Mouse (Mus musculus): ENCODE measurements around the gene Fer1l4. TPM values are rescaled to one million over a fixed set of nuclear protein-coding genes. Genes with fewer than 3 reads are reported as not detected.

The Fer1l4 gene
- polyA plus RNA-seq, 1 experiment from 2014 or later = 0.05 TPM

Other genes with a start within 250 kb of the Fer1l4 start
- 12.8 and 13.2 TPM in 2 replicates for gene BC029722, start 233.5 kb downstream of the Fer1l4 start, polyA plus RNA-seq (2014; fragmentation: Nextera tagmentation; extraction: Ambion mirVana)
- gene Eif6, start 226.0 kb downstream of the Fer1l4 start, polyA plus RNA-seq (2014; fragmentation: Nextera tagmentation; extraction: Ambion mirVana) = 251 and 255 TPM in 2 replicates
- gene Fam83c, start 218.1 kb downstream of the Fer1l4 start, polyA plus RNA-seq (2014; fragmentation: Nextera tagmentation; extraction: Ambion mirVana) = 0.12 and 0.23 TPM in 2 replicates
- gene Uqcc1, start 122.6 kb downstream of the Fer1l4 start, polyA plus RNA-seq (2014; fragmentation: Nextera tagmentation; extraction: Ambion mirVana) = 64.0 and 64.9 TPM in 2 replicates
- not detected in 2 replicates for gene Gm15557, start 112.2 kb downstream of the Fer1l4 start, polyA plus RNA-seq (2014; fragmentation: Nextera tagmentation; extraction: Ambion mirVana)
- gene Gdf5, start 107.6 kb downstream of the Fer1l4 start, polyA plus RNA-seq (2014; fragmentation: Nextera tagmentation; extraction: Ambion mirVana) = 0.81 and 1.8 TPM in 2 replicates
- 21.5 and 22.8 TPM in 2 replicates for gene Cep250, start 96.5 kb downstream of the Fer1l4 start, polyA plus RNA-seq (2014; fragmentation: Nextera tagmentation; extraction: Ambion mirVana)
- 1.4 and 2.5 TPM in 2 replicates for gene 6430550D23Rik, start 45.0 kb downstream of the Fer1l4 start, polyA plus RNA-seq (2014; fragmentation: Nextera tagmentation; extraction: Ambion mirVana)
- gene Ergic3, start 44.9 kb downstream of the Fer1l4 start, polyA plus RNA-seq (2014; fragmentation: Nextera tagmentation; extraction: Ambion mirVana) = 232 and 255 TPM in 2 replicates
- 3.0 and 4.0 TPM in 2 replicates for gene Spag4, start 12.2 kb upstream of the Fer1l4 start, polyA plus RNA-seq (2014; fragmentation: Nextera tagmentation; extraction: Ambion mirVana)
- 46.2 and 50.3 TPM in 2 replicates for gene Cpne1, start 59.0 kb upstream of the Fer1l4 start, polyA plus RNA-seq (2014; fragmentation: Nextera tagmentation; extraction: Ambion mirVana)
- gene Rbm12, start 59.0 kb upstream of the Fer1l4 start, polyA plus RNA-seq (2014; fragmentation: Nextera tagmentation; extraction: Ambion mirVana) = 29.1 and 31.6 TPM in 2 replicates
- gene Gm28036, start 74.1 kb upstream of the Fer1l4 start, polyA plus RNA-seq (2014; fragmentation: Nextera tagmentation; extraction: Ambion mirVana) = 13.3 and 13.6 TPM in 2 replicates
- gene Romo1, start 91.1 kb upstream of the Fer1l4 start, polyA plus RNA-seq (2014; fragmentation: Nextera tagmentation; extraction: Ambion mirVana) = 427 and 467 TPM in 2 replicates
- gene Nfs1, start 91.2 kb upstream of the Fer1l4 start, polyA plus RNA-seq (2014; fragmentation: Nextera tagmentation; extraction: Ambion mirVana) = 51.1 and 52.8 TPM in 2 replicates
- gene Rbm39, start 127.3 kb upstream of the Fer1l4 start, polyA plus RNA-seq (2014; fragmentation: Nextera tagmentation; extraction: Ambion mirVana) = 622 and 652 TPM in 2 replicates
- gene Phf20, start 143.5 kb upstream of the Fer1l4 start, polyA plus RNA-seq (2014; fragmentation: Nextera tagmentation; extraction: Ambion mirVana) = 72.4 and 76.1 TPM in 2 replicates

Measured in intestine, embryonic 14.5 days (tissue).